Mouse (Mus musculus): ENCODE results near the gene Antxr2. TPM values are rescaled to one million over a fixed set of nuclear protein-coding genes. Genes with fewer than 3 reads are reported as not detected.

The Antxr2 gene
- polyA plus RNA-seq, 2 experiments from 2014 or later: 9.1 to 11.8 TPM

DNA sequence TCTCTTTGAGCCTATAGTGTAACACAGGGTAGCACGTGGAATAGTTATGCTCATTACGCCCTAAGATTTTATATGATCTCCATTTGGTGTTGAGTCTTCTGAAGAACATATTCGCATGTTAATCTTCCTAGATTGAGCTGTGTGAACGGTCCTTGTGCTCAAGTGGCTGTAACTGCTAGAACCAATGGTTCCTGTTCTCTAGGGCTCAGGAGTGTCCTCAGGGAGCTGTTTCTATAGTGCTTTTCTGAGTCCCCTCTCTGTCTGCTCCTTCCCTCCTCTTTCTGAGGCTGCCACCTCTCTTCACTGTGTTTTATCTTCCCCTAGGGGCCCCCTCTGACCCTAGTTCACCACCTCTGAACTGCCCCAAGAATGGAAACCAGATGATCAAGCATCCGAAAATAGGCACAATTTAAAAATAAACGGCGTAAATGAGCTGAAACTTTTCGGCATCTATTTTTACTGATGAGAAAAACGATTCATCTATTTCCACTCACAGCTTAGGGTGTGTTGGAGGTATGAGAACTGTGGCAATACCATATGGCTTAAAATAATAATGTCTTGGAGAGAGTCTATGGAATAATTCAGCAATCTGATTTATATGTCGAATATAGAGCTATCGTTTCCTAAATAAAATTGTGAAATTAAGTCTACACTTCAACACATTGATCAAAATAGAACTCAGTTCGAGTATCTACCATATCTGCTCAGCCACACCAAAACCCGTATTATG, 124.1 kb downstream of the Antxr2 start:
- ATAC-seq: no peak

DNA sequence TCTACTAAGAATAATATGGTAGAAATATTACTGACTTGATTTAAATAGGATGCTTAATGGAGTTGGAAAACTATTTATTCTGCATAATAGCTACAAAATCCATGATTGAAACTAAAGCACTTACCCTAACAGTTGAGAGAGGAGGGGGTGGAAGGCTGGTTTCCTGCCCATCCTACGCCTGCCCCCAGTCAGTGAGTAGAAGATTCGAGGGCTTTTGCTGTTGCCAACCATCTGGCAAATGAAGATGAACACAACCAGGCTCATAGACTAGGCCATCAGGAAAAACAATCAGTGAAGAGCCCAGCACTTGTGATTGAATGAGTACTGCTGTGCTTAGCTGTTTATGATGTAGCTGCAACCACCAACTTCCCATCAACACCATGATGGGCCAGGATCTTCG, 125.0 kb downstream of the Antxr2 start:
- ATAC-seq: no peak

DNA sequence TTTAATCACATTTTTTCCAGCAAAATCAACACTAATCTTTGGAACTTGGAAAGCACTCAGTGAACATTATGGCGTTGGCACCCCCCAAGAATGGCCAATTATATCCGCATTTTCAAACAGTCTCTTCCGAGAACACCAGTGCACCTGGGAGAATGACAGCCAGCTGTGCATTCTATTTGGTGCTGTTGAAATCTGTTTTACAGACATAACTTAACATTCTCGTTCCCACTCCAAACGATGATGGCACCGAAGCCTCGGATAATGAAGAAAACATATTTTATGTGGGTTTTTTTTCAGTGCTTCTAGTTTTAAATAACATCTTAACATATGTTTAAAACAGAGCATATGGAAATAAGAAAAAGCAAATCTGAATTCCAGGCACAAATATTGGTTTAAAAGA, 129.7 kb downstream of the Antxr2 start:
- ATAC-seq: no peak

DNA sequence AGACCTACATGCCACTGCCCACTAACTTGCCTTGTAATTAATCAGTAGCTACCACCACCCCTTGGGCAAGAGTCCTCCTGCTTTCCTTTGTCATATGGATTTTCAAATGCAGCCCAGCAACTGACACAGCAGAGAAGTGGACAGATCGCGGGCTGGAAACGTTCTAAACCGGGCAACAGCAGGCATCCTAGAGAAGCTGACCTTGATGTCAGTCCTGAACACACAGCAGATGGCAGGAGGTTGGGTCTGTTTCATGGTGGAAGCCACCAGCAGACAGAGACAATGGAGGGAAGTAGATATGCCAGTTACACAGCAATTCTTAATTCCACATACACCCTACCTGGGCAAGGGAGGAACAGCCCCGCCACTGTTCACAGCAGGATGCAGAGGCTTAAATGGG, 131.5 kb downstream of the Antxr2 start:
- ATAC-seq: no peak

DNA sequence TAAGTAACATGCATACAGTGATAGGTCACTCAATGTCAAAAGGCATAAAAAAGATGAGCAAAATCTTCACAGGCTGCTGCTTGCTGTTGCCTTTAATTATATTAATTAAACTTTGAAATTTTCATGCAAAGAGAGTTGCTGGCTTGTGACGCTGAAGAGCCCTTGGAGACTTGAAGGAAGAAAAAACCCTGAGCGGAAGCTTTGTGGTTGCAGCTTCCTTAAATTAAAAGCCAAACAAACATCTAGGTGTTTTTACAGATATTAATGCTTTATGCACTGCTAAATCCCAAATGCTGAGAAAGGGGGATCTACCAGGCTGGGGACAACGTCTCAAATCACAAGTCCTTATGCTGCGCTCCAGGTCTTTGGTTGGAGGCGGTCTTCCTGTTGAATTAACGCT, 145.4 kb downstream of the Antxr2 start:
- no peak for ATAC-seq

DNA sequence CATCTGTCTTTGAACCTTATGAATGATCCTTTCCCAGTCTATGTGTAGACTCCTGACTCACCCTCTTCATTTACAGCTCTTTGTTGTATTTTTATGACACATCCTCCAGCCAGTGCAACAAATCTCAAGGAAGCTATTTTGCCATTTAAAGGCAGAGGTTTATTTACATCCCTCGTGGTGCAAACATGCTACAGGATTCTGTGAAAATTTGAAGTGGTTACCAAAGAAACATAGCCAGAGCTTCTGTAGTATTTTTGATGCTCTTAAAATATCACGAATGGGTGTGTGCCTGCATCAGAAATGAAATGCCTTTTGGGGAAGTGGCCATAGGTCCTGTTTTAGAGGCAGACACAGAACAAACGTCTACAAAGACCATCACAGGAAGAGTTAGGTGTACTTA, 146.7 kb downstream of the Antxr2 start:
- no peak for ATAC-seq

DNA sequence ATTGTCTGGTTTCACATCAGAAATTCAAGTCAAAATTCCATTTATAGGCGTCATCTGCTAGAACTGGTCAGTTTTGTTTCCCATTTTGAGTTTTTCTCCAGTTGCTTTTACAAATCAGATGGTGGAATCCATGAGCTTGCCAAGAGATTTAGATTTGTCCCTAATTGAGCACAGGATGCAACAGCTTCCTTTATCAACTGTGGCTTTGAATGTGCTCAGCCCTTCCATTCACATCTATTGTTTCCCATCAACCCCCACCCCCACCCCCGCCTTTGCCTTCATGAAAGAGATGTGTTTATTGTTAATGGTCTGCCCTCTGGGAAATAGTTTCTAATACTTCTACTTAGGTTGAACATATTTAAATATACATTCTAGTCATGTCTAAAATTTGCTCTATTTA, 149.4 kb downstream of the Antxr2 start:
- ATAC-seq: no peak

DNA sequence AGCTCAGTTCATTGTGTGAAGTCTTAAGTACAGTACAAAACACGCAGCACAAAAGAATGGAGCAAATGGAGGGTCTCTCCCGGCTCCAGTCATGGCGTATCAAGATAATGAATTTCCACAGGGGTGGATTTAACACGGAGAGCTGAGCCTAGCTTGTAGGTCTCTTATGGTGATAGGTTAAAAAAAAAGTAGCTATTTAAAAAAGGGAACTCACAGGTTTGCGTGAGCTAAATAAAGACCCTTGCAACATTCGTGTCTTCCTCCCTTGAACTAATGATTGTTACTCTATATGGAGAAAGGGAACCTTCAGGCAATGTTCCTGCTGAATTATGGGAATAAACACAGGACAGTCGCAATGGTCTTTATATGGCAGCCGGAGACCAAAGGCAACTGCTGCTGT, 150.7 kb downstream of the Antxr2 start:
- no peak for ATAC-seq

DNA sequence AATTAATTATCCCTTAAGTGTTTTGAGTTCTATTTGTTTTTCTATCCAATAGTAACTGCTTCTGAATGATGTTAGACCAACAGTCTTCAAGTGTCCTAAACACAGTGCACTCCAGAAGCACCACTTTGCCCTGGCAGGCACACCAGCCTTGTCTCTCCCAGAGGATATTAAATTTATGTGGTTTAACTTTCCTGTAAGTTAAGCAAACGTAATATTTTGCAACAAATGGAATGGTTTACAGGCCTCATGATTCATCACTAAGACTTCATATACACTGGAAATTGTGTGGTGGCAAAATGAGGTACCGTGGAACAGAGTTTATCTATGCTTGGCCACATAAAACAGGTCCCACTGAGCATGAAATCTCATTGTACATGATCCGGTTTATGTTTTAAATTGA, 152.0 kb downstream of the Antxr2 start:
- ATAC-seq: no peak

DNA sequence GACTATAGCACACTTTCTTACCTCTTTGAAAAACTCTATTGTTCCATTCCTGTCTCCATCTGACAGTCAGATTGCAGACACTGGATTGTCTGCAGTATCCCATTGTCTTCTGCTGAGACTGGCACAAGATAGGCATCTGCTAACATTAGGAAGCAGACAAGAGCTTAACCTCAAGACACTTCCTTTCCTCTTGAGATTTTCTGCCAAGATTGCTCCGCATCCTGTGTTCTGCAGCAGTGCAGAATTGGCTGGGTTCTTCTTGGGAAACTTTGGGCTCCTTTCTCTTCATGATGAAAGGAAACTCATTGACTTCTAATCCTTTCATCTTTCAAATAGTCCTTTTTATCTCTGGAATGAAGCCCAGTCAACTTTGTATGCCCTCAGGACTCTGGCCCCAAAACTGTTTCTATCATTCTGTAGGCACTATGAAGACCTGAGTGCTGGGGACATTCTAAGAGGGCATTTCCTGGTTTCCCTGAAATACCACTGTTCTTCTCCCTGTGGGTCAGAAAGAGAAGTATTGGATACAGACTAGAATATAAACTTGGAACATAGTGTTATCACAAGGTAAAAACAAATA, 152.5 kb downstream of the Antxr2 start:
- no peak for ATAC-seq

DNA sequence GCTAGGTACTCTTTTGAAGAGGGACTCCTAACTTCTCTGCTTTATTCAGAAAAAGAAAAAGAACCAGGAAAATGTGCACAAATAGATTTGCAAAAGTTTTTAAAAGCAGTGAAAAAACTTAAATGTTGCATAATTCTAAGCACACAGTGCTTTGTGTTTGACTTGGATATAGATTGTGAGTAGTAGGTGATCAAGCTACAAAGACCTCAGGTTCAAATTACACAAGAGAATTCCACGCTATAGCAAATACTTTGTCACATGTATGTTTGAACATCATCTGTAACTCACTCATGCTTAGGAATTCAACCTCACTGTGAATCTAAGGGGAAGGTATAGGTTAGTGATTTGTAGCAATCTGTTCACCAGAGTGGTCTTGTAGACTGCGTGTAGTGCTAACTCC, 153.9 kb downstream of the Antxr2 start:
- ATAC-seq: no peak

DNA sequence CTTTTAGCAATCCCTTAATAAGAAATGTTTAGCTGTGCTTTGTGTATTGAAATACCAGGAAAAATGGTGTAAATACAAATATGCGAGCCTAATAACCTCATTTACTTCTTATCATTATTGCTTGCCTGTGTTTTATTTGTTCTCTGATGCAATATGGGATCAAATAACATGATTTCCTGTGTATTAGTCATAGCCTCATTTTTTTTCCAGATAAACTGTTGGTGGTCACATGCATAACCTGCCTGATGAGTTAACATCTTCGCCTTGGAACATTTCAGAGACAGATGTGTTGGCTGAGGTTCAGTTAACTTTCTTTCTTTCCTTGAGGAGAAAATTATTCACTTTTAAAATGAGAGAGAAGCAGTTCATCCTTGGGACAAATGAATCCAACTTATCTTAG, 162.9 kb downstream of the Antxr2 start:
- ATAC-seq: no peak

DNA sequence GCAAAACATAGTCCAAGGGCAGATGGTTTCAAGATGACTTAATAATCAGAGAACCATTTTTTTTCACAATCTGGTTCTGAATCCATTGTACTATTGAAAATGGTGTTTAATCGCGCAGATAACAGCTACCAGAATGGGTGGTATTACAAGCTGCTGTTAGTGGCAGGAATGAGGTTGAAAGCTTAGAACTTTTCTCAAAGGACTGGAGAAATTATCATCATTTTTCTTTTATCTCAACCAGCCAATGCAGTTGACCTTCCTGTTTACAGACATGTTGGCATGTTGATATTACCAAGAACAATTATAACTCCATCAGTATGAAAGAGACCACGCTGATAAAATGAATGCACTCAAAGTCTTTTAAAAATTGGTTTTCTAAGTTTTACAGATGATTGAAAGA, 163.9 kb downstream of the Antxr2 start:
- ATAC-seq: no peak

DNA sequence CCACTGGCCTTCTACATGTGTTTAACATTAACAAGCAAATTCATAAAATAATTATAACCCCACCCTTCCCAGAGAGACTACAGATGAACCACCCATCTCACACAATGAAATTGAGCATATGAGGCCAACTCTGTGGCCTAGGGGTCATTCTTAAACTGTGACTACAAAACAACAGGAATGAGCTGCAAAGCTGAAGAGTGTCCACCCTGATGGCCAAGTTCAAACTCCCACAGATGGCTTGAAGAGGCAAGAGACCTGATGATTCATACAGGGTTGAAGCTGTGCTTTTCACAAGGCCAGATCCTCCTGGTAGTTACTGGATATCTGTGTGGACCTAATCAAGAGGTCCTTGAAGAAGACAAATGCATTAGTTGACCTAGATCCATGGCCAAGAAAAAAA, 173.7 kb downstream of the Antxr2 start:
- no peak for ATAC-seq

DNA sequence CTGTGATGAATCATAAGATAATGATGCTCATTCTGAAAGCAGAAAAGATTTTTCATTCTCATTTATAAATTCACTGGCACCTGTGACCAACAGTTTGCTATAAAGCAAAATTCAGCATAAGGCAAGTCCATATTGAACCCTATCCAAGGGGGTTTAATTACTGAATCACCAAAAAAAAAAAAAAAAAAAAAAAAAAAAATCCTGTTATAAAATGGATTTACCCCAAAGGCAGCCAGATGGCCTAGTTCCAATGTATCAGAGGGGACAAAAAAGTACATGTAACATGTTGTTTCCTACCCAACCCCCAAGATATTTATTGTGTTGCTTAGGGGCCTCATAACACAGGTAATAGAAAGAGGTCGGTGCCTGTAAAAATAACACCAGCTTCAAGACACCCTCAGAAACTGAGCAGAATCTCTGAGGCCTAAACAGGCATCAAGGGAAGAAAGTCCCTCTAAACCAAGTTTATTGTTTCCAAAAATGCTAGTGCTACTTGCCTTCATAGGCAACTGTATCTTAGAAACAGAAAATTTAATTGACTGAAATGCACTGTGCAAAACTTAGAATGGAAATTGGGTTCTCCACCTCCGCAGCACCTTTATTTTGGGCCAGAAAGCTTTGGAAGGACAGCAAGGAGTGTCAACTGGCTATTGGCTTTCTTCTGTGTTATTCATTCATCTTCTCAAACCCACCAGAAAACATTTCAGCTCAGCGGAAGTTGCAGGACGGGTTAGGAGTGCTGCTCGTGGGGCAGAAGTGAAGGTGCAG, 178.7 kb downstream of the Antxr2 start:
- no peak for ATAC-seq

DNA sequence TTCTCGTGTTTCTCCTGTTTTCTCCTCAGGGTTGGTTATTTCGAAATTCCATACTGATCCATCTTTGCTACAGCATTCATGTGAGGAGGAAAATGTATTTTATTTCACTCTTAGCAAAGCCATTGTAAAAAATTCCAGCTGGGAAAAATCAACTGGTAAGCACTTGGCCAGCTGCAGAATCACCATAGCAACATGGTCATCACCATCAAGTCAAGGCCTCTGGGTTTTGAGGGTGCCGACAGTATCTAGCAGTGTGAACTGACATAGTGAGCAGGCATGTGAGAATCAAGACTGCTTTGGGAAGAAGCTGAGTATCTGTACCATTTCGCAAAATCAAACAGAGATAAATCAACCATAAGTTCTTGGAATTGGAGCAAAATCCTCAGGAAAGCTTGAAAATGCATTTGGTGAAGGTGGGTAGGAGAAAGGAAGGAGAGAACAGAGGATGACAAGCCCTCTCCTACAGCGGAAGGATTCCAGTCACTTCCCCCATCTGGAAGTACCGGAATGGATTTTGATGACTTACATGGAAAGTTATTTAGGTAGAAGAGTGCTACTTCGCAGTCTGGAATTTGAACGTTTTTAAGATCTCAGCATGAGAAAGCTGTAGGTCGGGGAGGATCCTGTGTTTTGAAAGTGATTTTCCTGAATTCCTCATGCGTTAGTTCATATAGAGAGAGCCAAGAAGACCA, 183.5 kb downstream of the Antxr2 start:
- ATAC-seq: no peak

DNA sequence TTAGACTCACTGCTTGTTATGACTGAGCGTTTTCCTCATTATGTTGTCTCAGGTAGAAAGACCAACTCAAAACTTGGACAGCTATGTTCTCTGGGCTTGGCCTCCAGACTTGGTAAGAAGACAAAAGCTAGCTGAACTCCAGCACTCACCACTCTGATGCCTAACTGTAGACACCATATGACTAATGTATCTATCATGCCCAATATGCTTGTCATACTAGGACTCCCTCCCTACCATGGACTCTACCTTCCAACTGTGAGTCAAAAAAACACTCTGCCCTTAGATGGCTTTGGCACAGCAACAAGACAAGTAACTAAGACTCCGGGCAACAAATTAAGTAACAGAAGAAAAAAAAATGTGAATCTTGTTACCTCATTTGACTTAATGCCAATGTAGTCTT, 184.3 kb downstream of the Antxr2 start:
- no peak for ATAC-seq

DNA sequence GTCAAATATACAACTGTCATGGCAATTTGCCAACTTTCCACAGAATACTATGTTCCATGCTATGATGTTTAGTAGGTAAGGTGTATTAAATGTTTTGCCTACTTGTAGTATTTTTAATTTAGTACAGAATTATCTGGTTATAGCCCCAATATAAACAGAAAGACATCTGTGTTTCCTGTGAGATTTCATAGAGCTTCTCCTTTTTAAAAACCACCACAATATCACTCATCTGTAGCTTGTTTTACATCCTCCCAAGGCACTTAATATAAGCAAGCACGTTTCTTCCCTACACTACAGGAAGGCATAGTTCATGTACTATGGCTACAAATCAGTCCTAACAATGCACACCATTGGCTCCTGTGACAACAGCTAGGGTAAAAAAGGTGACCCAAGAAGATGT, 188.8 kb downstream of the Antxr2 start:
- ATAC-seq: no peak

DNA sequence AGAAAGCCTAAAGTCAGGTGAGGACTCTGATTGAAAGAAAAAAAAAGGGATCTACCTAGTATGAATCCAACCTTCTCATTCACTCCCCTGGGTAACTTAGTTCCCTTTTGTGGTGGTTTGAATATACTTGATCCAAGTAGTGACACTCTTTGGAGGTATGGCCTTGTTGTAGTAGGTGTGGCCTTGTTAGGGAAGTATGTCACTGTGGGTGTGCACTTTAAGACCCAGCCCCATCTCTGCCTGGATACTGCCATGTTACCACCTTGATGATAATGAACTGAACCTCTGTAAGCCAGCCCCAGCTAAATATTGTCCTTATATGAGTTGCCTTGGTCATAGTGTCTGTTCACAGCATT, 190.9 kb downstream of the Antxr2 start:
- ATAC-seq: no peak

DNA sequence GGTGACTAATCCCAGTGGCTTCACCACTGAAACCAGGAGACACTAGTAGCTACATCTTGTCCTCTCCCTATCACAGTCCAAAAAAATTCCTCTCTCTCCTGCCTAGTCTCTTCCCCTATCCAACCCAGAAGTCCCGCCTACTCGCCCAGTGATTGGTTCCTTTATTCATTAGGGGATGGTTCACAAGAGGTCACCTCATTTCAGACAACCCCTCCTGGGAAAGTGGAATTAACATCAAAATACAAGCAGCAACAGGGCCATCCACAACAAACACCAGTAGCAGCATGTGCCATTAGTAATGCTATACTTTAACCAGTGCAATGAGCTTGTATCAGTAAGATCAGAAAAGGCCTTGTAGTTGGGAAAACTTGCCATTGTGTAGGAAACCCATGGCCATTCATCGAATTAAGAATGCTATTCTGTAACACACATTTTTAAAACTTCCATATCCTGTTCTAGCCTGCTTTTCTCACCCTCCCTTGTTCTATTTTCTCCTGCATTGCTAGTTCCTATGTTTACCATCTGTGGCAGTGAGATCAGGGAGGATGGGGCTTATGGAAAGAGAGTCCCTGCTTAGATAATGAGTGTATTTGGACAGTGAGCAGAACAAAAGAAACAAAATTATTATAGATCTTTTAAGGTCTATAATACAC, 191.4 kb downstream of the Antxr2 start:
- no peak for ATAC-seq

DNA sequence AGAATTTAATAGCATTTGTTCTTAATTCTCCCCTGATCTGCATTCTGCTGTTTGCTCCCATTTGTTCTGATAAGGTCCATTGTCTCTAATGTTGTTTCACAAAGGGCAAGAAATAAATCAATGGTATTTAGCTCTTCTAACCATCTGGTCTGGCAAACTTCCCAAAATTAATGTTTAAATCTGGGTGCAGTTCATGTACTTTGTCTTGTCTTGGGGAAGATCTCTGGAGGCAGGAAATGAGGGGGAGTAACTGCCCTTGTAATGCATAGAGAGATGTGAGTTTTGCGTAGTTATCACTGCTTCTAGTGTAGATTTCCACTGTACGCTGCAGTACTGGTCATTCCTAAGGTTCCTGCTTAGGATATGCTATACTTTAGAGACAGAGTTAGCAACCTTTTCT, 193.5 kb downstream of the Antxr2 start:
- no peak for ATAC-seq

DNA sequence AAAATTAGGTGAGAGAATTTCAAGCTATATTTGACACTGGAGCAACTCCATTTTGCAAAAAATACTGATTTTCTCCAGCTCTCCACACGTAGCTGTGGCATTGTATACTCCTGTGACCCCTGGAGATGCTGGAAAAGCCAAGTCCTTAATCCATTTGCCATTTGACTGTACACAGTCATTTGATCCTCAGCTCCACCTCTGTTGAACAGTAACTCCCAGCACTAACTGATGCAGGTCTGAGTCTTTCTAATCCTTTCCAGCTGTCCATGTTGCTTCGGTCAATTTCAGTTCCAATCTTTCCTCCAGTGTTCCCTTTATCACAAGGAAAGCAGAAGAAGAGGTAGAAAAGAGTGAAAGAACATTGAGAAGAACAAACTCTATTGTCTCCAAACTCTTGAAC, 195.4 kb downstream of the Antxr2 start:
- no peak for ATAC-seq

DNA sequence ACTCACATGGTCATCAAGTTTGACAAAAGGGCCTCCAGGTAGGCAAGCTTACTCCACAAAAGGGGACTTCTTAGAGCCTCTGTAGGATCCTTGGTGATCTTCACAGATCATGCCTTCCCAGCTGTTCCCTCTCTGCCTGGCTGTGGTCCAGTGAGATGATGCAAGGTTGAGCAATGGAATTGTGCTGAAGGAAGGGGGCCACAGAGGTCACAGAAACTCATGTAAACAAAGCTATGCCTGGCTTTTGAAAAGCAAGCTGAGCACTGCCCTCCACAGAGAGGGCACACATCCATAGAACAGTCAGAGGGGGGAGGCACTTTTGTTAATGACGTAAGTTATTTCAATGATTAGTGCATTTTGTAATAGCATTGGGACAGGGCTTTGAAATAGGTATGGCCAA, 196.1 kb downstream of the Antxr2 start:
- no peak for ATAC-seq

Measured in activated CD4-positive, CD25-positive, alpha-beta regulatory T cell, adult 4 months (primary cell).